Mouse (Mus musculus) regulatory T cell (primary cell): Measurements from ENCODE around the gene Olfr1197.

ENCODE experiments used
- in situ Hi-C: fragments of 300-600 bp; cut with MboI, MseI; formaldehyde crosslinking; loops from one replicate; pipeline ENCODE4 v1.15.1; 2025; ENCODE audit warnings: high pct_unique_total_duplicates

Olfr1197 gene

GRCm38 (mm10) chr2:88732266-88732665, at the start of gene Olfr1197:
Olfr1197 (minus strand) TSS chr2:88732366.
- in situ Hi-C loops = no loop called here

DNA sequence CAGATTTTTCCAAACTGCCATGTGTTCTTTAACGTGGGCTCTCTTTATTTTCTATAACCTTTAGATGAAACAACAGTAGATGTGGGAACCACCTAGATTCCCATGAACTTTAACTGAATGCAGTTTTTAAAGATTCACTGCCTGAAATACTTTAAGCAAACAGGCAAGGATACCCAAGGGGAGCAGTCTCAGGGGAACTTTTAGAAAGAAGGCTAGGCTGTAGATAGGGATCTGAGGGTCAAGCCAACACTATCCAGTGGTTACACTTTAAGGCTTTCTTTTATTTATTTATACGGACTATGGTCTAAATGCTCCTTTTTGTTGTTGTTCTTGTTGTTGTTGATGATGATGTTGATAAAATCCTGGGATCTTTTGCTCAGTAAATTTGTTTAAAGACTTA, 38.2 kb upstream of the Olfr1197 start, which contains the start of gene Olfr1200:
Gene Olfr1200, minus strand, starts transcription at position 101 of the 400 bp plus-strand sequence.
- in situ Hi-C loops = no loop called here

GRCm38 (mm10) chr2:88760369-88760768, 28.2 kb upstream of the Olfr1197 start, which contains the start of gene Olfr1199:
Olfr1199 (minus strand) TSS chr2:88760469.
- in situ Hi-C loops = no loop called here

DNA sequence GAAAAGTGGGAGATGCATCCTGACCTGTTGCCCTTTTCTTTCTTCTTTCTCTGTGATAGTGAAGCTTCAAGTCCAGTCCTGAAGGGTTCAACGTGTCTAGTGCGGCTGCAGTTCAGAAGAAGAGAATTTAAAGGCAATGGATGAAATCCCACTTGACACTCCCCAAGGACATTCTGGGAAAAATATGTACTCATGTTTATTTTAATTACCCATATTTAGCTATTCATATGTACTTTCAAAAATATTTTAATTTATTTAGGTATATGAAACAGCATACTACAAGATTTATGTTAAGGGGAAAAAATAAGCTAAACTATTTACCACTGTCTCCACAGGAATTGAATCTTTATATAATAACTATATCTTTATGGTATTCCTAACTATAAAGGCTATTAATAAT, 19.1 kb upstream of the Olfr1197 start, which contains the start of gene Olfr1198:
Gene Olfr1198, minus strand, starts transcription at position 101 of the 400 bp plus-strand sequence.
- in situ Hi-C loops = no loop called here

DNA sequence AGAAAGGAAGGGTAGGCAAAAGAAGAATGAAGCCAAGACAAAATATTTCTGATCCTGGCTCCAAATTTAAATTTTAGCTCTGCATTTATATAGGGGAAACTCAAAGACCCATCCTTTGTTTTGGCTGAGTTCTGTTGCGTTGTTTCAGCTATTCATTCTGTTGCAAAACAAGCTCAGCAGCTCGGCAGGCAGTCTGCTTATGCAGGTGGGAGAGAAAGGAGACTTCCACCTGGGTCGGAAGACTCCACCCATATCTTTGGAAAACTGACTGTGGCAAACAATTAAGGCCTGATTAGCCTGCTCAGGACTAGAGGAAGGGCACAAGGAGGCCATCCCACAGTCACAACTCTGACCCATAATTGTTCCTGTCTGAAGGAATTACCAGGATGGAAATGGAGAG, 11.2 kb upstream of the Olfr1197 start:
- in situ Hi-C loops = no loop called here

DNA sequence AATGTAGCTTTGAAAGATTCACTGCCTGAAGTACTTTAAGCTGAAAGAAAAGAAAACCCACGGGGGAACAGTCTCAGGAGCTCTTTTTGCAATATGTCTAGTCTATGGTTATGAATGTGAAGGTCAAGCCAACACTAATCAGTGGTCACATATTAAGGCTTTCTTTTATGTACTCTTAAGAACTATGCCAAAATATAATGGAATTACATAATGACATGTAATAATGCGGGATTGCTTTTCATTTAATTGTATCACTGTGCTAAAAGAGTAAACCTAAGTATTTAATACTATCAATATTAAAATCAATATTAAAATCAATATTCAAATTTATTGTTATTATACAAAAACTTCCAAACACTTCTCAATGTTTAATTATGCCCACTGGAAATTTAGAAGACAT, 27.7 kb downstream of the Olfr1197 start, which contains the start of gene Olfr1196:
Gene Olfr1196, minus strand, starts transcription at position 101 of the 400 bp plus-strand sequence.
- in situ Hi-C loops = no loop called here

- in situ Hi-C loops = no loop called here
Measured at GRCm38 (mm10) chr2:88689087-88689486, 43.1 kb downstream of the Olfr1197 start, which contains the start of gene Olfr1195. Olfr1195 (minus strand) TSS chr2:88689187.
